16 mouse cellular contexts compared by ENCODE assay signal in genomic region chr2:9733243-9733642, GRCm38 (mm10).
"Had no signal": no experiment of that assay in that cellular context is flagged by ENCODE, and none has a peak within 500 bp of the region (broad histone marks: within the 10 kb centered on the region; RNA-seq: fewer than 3 reads in every experiment).

No protein-coding gene starts in this region.

- DNase-seq: liver, postnatal 0 days; lung, adult 2 months; lung, postnatal 4 days; midbrain, embryonic 14.5 days; right cerebral cortex, postnatal 14 days; thymus, adult 2 months; thymus, postnatal 25 days; thymus, postnatal 4 days had no signal

- ATAC-seq: liver, postnatal 0 days; lung, postnatal 0 days; midbrain, embryonic 16.5 days had no signal

- H3K4me2 ChIP-seq: lung, embryonic 15.5 days; midbrain, embryonic 12.5 days; neural tube, embryonic 12.5 days; stomach, embryonic 15.5 days had no signal

- H3K36me3 ChIP-seq: lung, embryonic 15.5 days; midbrain, embryonic 10.5 days; midbrain, embryonic 12.5 days; neural tube, embryonic 12.5 days; stomach, embryonic 15.5 days had no signal

- H3K9ac ChIP-seq: liver, postnatal 0 days; lung, embryonic 15.5 days; midbrain, embryonic 12.5 days; neural tube, embryonic 12.5 days; stomach, embryonic 15.5 days had no signal

- H3K4me1 ChIP-seq: lung, embryonic 15.5 days; midbrain, embryonic 10.5 days; midbrain, embryonic 12.5 days; neural tube, embryonic 12.5 days; stomach, embryonic 15.5 days had no signal

- H3K27ac ChIP-seq: lung, embryonic 15.5 days; midbrain, embryonic 10.5 days; midbrain, embryonic 12.5 days; neural tube, embryonic 12.5 days; stomach, embryonic 15.5 days; stomach, postnatal 0 days had no signal

- H3K27me3 ChIP-seq: lung, embryonic 15.5 days; midbrain, embryonic 12.5 days; neural tube, embryonic 12.5 days; stomach, embryonic 15.5 days had no signal

- H3K4me3 ChIP-seq: lung, embryonic 15.5 days; midbrain, embryonic 10.5 days; midbrain, embryonic 12.5 days; neural tube, embryonic 12.5 days; stomach, embryonic 15.5 days had no signal

- H3K9me3 ChIP-seq: lung, embryonic 15.5 days; midbrain, embryonic 10.5 days; midbrain, embryonic 12.5 days; neural tube, embryonic 12.5 days; stomach, embryonic 15.5 days had no signal
